Mouse (Mus musculus): ENCODE results near the gene Ranbp6.

DNA sequence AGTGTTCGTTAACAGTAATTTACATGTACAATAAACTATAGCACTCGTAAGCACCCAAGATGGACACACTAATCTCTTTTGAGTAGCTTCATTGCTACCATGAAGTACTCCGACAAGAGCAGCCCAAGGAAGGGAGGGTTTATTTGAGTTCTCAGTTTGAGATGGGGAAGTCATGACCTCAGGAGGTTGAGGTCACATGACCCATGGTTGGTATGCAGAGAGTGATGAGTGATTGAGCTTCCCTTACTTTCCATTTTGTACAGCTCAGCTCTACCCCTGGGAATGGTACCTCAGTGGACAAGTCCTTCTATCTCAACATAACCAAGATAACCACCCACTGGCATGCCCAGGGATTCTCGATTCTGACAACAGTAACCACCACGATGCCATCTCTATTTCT is 15.8 kb upstream of the Ranbp6 start:
- TF ChIP-seq CTCF (IDR thresholded peaks at IDR 0.05; ENCODE audit: low read depth, low read length): no peak
- no peak for TF ChIP-seq POLR2AphosphoS5 (IDR thresholded peaks at IDR 0.05; ENCODE audit: insufficient replicate concordance, low read depth, low read length)
- no peak for TF ChIP-seq GATA2 (IDR thresholded peaks at IDR 0.05; ENCODE audit: borderline replicate concordance, low read depth, low read length)

Measured in G1E (cell line).